Mouse (Mus musculus): ENCODE results near the gene Slc44a5. TPM values are rescaled to one million over a fixed set of nuclear protein-coding genes. Genes with fewer than 3 reads are reported as not detected.
"Not testable (repeated sequence)": the region's sequence is repeated elsewhere in the genome, so short reads cannot be mapped to it uniquely, and the experiment has no call there.

Gene Slc44a5
- polyA plus RNA-seq, 1 experiment from 2014 or later, result 0.56 TPM

- no peak for ATAC-seq
- Histone ChIP-seq H3K4me2 (ENCODE audit: low read depth, low read length) (no peak overlapping the region), H3K4me1 (ENCODE audit: control insufficient read depth, insufficient read depth, low read length) (no peaks in the 10 kb centered on the region), H3K27ac (ENCODE audit: low read length) (no peak overlapping the region), H3K9me3 (ENCODE audit: control insufficient read depth, low read length) (no peaks in the 10 kb centered on the region), H3K9ac (ENCODE audit: low read depth, low read length) (no peak overlapping the region), H3K36me3 (ENCODE audit: control insufficient read depth, insufficient read depth, low read length) (no peaks in the 10 kb centered on the region), H3K4me3 (ENCODE audit: low read length) (no peak overlapping the region), H3K27me3 (replicated peaks; ENCODE audit: control insufficient read depth, insufficient read depth, low read length) (no peaks in the 10 kb centered on the region)
- 85% methylated on average over 2 of the region's 2 CpGs for WGBS
Measured at GRCm38 (mm10) chr3:154212551-154212950, 239.3 kb downstream of the Slc44a5 start.

GRCm38 (mm10) chr3:154215309-154215708, 242.1 kb downstream of the Slc44a5 start:
- H3K4me2 ChIP-seq (ENCODE audit: low read depth, low read length), result no peak overlapping the region
- no peaks in the 10 kb centered on the region for H3K36me3 ChIP-seq (ENCODE audit: control insufficient read depth, insufficient read depth, low read length)
- H3K27me3 ChIP-seq (replicated peaks; ENCODE audit: control insufficient read depth, insufficient read depth, low read length), result no peaks in the 10 kb centered on the region
- ATAC-seq, result no peak
- no peaks in the 10 kb centered on the region for H3K9me3 ChIP-seq (ENCODE audit: control insufficient read depth, low read length)
- H3K4me3 ChIP-seq (ENCODE audit: low read length), result no peak overlapping the region
- no peak overlapping the region for H3K9ac ChIP-seq (ENCODE audit: low read depth, low read length)
- WGBS, result 70% methylated on average over 7 of the region's 7 CpGs
- no peak overlapping the region for H3K27ac ChIP-seq (ENCODE audit: low read length)
- no peaks in the 10 kb centered on the region for H3K4me1 ChIP-seq (ENCODE audit: control insufficient read depth, insufficient read depth, low read length)

GRCm38 (mm10) chr3:154215779-154216178, 242.5 kb downstream of the Slc44a5 start:
- no peak overlapping the region for H3K4me2 ChIP-seq (ENCODE audit: low read depth, low read length)
- H3K4me3 ChIP-seq (ENCODE audit: low read length), result no peak overlapping the region
- no peak overlapping the region for H3K9ac ChIP-seq (ENCODE audit: low read depth, low read length)
- no peak overlapping the region for H3K27ac ChIP-seq (ENCODE audit: low read length)
- no peaks in the 10 kb centered on the region for H3K36me3 ChIP-seq (ENCODE audit: control insufficient read depth, insufficient read depth, low read length)
- no peaks in the 10 kb centered on the region for H3K4me1 ChIP-seq (ENCODE audit: control insufficient read depth, insufficient read depth, low read length)
- H3K27me3 ChIP-seq (replicated peaks; ENCODE audit: control insufficient read depth, insufficient read depth, low read length), result no peaks in the 10 kb centered on the region
- no peaks in the 10 kb centered on the region for H3K9me3 ChIP-seq (ENCODE audit: control insufficient read depth, low read length)
- ATAC-seq, result no peak

GRCm38 (mm10) chr3:154222141-154222591, 248.9 kb downstream of the Slc44a5 start:
- 31% methylated on average over 8 of the region's 8 CpGs for WGBS
- H3K4me1 ChIP-seq (ENCODE audit: control insufficient read depth, insufficient read depth, low read length), result no peaks in the 10 kb centered on the region
- no peak overlapping the region for H3K9ac ChIP-seq (ENCODE audit: low read depth, low read length)
- H3K4me2 ChIP-seq (ENCODE audit: low read depth, low read length), result no peak overlapping the region
- no peak overlapping the region for H3K27ac ChIP-seq (ENCODE audit: low read length)
- H3K36me3 ChIP-seq (ENCODE audit: control insufficient read depth, insufficient read depth, low read length), result no peaks in the 10 kb centered on the region
- H3K4me3 ChIP-seq (ENCODE audit: low read length), result no peak overlapping the region
- ATAC-seq, result peak; percentile 23; the same call in 1 of the 2 replicates
- no peaks in the 10 kb centered on the region for H3K27me3 ChIP-seq (replicated peaks; ENCODE audit: control insufficient read depth, insufficient read depth, low read length)
- H3K9me3 ChIP-seq (ENCODE audit: control insufficient read depth, low read length), result no peaks in the 10 kb centered on the region

GRCm38 (mm10) chr3:154222688-154223087, 249.5 kb downstream of the Slc44a5 start:
- no peaks in the 10 kb centered on the region for H3K36me3 ChIP-seq (ENCODE audit: control insufficient read depth, insufficient read depth, low read length)
- no peaks in the 10 kb centered on the region for H3K4me1 ChIP-seq (ENCODE audit: control insufficient read depth, insufficient read depth, low read length)
- no peak overlapping the region for H3K9ac ChIP-seq (ENCODE audit: low read depth, low read length)
- H3K4me2 ChIP-seq (ENCODE audit: low read depth, low read length), result no peak overlapping the region
- H3K27me3 ChIP-seq (replicated peaks; ENCODE audit: control insufficient read depth, insufficient read depth, low read length), result no peaks in the 10 kb centered on the region
- no peak overlapping the region for H3K4me3 ChIP-seq (ENCODE audit: low read length)
- H3K27ac ChIP-seq (ENCODE audit: low read length), result no peak overlapping the region
- WGBS, result 61% methylated on average over 4 of the region's 4 CpGs
- no peaks in the 10 kb centered on the region for H3K9me3 ChIP-seq (ENCODE audit: control insufficient read depth, low read length)
- ATAC-seq, result no peak

GRCm38 (mm10) chr3:154226100-154226752, 253.0 kb downstream of the Slc44a5 start:
- H3K27me3 ChIP-seq (replicated peaks; ENCODE audit: control insufficient read depth, insufficient read depth, low read length), result no peaks in the 10 kb centered on the region
- H3K4me3 ChIP-seq (ENCODE audit: low read length), result no peak overlapping the region
- peak; percentile 63; the same call in 1 of the 2 replicates for ATAC-seq
- no peaks in the 10 kb centered on the region for H3K4me1 ChIP-seq (ENCODE audit: control insufficient read depth, insufficient read depth, low read length)
- H3K36me3 ChIP-seq (ENCODE audit: control insufficient read depth, insufficient read depth, low read length), result no peaks in the 10 kb centered on the region
- WGBS, result 56% methylated on average over 10 of the region's 10 CpGs
- no peak overlapping the region for H3K9ac ChIP-seq (ENCODE audit: low read depth, low read length)
- H3K4me2 ChIP-seq (ENCODE audit: low read depth, low read length), result no peak overlapping the region
- no peaks in the 10 kb centered on the region for H3K9me3 ChIP-seq (ENCODE audit: control insufficient read depth, low read length)
- no peak overlapping the region for H3K27ac ChIP-seq (ENCODE audit: low read length)

GRCm38 (mm10) chr3:154244932-154245331, 271.7 kb downstream of the Slc44a5 start:
- ATAC-seq, result no peak
- Histone ChIP-seq H3K9ac (ENCODE audit: low read depth, low read length) (no peak overlapping the region), H3K4me2 (ENCODE audit: low read depth, low read length) (no peak overlapping the region), H3K9me3 (ENCODE audit: control insufficient read depth, low read length) (peaks cover 5% of the 10 kb centered on the region; the same call in 1 of the 2 replicates), H3K27me3 (replicated peaks; ENCODE audit: control insufficient read depth, insufficient read depth, low read length) (no peaks in the 10 kb centered on the region), H3K4me3 (ENCODE audit: low read length) (no peak overlapping the region), H3K27ac (ENCODE audit: low read length) (no peak overlapping the region), H3K4me1 (ENCODE audit: control insufficient read depth, insufficient read depth, low read length) (no peaks in the 10 kb centered on the region), H3K36me3 (ENCODE audit: control insufficient read depth, insufficient read depth, low read length) (no peaks in the 10 kb centered on the region)
- 75% methylated on average over 1 of the region's 1 CpGs for WGBS

GRCm38 (mm10) chr3:154251486-154251885, 278.2 kb downstream of the Slc44a5 start:
- Histone ChIP-seq H3K4me3 (ENCODE audit: low read length) (no peak overlapping the region), H3K36me3 (ENCODE audit: control insufficient read depth, insufficient read depth, low read length) (no peaks in the 10 kb centered on the region), H3K27ac (ENCODE audit: low read length) (no peak overlapping the region), H3K4me1 (ENCODE audit: control insufficient read depth, insufficient read depth, low read length) (no peaks in the 10 kb centered on the region), H3K27me3 (replicated peaks; ENCODE audit: control insufficient read depth, insufficient read depth, low read length) (no peaks in the 10 kb centered on the region), H3K4me2 (ENCODE audit: low read depth, low read length) (no peak overlapping the region), H3K9ac (ENCODE audit: low read depth, low read length) (no peak overlapping the region), H3K9me3 (ENCODE audit: control insufficient read depth, low read length) (peaks cover 5% of the 10 kb centered on the region; the same call in 1 of the 2 replicates)
- 89% methylated on average over 2 of the region's 2 CpGs for WGBS
- ATAC-seq, result no peak

- Histone ChIP-seq H3K4me2 (ENCODE audit: low read depth, low read length) (no peak overlapping the region), H3K27me3 (replicated peaks; ENCODE audit: control insufficient read depth, insufficient read depth, low read length) (no peaks in the 10 kb centered on the region), H3K4me1 (ENCODE audit: control insufficient read depth, insufficient read depth, low read length) (no peaks in the 10 kb centered on the region), H3K36me3 (ENCODE audit: control insufficient read depth, insufficient read depth, low read length) (no peaks in the 10 kb centered on the region), H3K9ac (ENCODE audit: low read depth, low read length) (no peak overlapping the region), H3K9me3 (ENCODE audit: control insufficient read depth, low read length) (no peaks in the 10 kb centered on the region), H3K4me3 (ENCODE audit: low read length) (no peak overlapping the region), H3K27ac (ENCODE audit: low read length) (no peak overlapping the region)
- 55% methylated on average over 10 of the region's 10 CpGs for WGBS
- no peak for ATAC-seq
Measured at GRCm38 (mm10) chr3:154252219-154252618, 279.0 kb downstream of the Slc44a5 start.

- not testable (repeated sequence) for H3K27ac ChIP-seq (ENCODE audit: low read length); H3K9me3 ChIP-seq (ENCODE audit: control insufficient read depth, low read length); H3K4me2 ChIP-seq (ENCODE audit: low read depth, low read length); H3K36me3 ChIP-seq (ENCODE audit: control insufficient read depth, insufficient read depth, low read length); ATAC-seq; H3K27me3 ChIP-seq (replicated peaks; ENCODE audit: control insufficient read depth, insufficient read depth, low read length); H3K4me1 ChIP-seq (ENCODE audit: control insufficient read depth, insufficient read depth, low read length); H3K9ac ChIP-seq (ENCODE audit: low read depth, low read length); H3K4me3 ChIP-seq (ENCODE audit: low read length)
- 92% methylated on average over 2 of the region's 2 CpGs for WGBS
Measured at GRCm38 (mm10) chr3:154254187-154254586, 281.0 kb downstream of the Slc44a5 start.

Data from intestine, embryonic 16.5 days (tissue).